Mouse (Mus musculus) thymus, adult 2 months (tissue): ENCODE measurements around the gene Tpr. TPM values are rescaled to one million over a fixed set of nuclear protein-coding genes. Genes with fewer than 3 reads are reported as not detected.

Experiments
- DNase-seq: peaks from one replicate; pipeline ENCODE4 v3.0.0; 2021
- H3K27ac ChIP-seq: fragments of 200-500 bp; 2 replicates; pipeline ENCODE4 v1.5.1; 2012; ENCODE audit warnings: low read length, control low read depth; ENCODE audit not compliant: control insufficient read depth, insufficient read depth
- H3K27me3 ChIP-seq: fragments of 200-500 bp; 2 replicates; pipeline ENCODE4 v1.6.1; 2012; ENCODE audit warnings: mild to moderate bottlenecking, low read length, moderate library complexity, mixed read lengths; ENCODE audit not compliant: control insufficient read depth, insufficient read depth
- H3K36me3 ChIP-seq: fragments of 200-500 bp; 2 replicates; pipeline ENCODE4 v1.6.1; 2012; ENCODE audit warnings: mild to moderate bottlenecking, low read length, moderate library complexity; ENCODE audit not compliant: control insufficient read depth, insufficient read depth
- H3K4me1 ChIP-seq: fragments of 200-500 bp; replicated peaks from 2 replicates; pipeline ENCODE4 v1.6.1; 2012; ENCODE audit warnings: low read length; ENCODE audit not compliant: control insufficient read depth, insufficient read depth
- H3K4me3 ChIP-seq: fragments of 200-500 bp; 2 replicates; pipeline ENCODE4 v1.5.1; 2012; ENCODE audit warnings: mild to moderate bottlenecking, low read length, control low read depth, moderate library complexity; ENCODE audit not compliant: control insufficient read depth, insufficient read depth
- CTCF ChIP-seq: fragments of 200-500 bp; IDR thresholded peaks from 2 replicates; pipeline ENCODE4 v1.5.1; 2012; ENCODE audit warnings: mild to moderate bottlenecking, control low read depth, low read length, moderate library complexity, borderline replicate concordance; ENCODE audit not compliant: control insufficient read depth, poor library complexity, insufficient read depth; ENCODE audit errors: extremely low read depth
- POLR2A ChIP-seq: fragments of 200-500 bp; IDR thresholded peaks from 2 replicates; pipeline ENCODE4 v1.6.1; 2012; ENCODE audit warnings: mild to moderate bottlenecking, low read length, control low read depth, moderate library complexity; ENCODE audit not compliant: control insufficient read depth, poor library complexity, insufficient read depth; ENCODE audit errors: extremely low read depth
- WGBS: fragments of 180-500 bp; shearing (Covaris S2); methylation state at CpG from one replicate; pipeline ENCODE4 v1.1.7; 2018; 5-methylcytosine and 5-hydroxymethylcytosine counted together
- polyA plus RNA-seq: library from polyadenylated mRNA; depleted of rRNA; stranded (reverse); fragments of >200 nt; gene quantifications from 2 replicates; pipeline ENCODE4 v1.2.3, GENCODE M21; 2012; rRNA removed

Tpr gene
- 98.6 and 101 TPM in 2 replicates for polyA plus RNA-seq

- H3K27ac ChIP-seq = peak within 1 kb of the TSS; percentile 69
- peaks cover 5% of the 10 kb centered on the region for H3K4me1 ChIP-seq
- no peaks in the 10 kb centered on the region for H3K27me3 ChIP-seq
- peaks cover 9% of the 10 kb centered on the region for H3K36me3 ChIP-seq
- DNase-seq = peak; percentile 98
- WGBS = under 1% methylated on average over 76 of the region's 76 CpGs
- peak within 1 kb of the TSS; percentile 79 for H3K4me3 ChIP-seq
- peak; percentile 94 for TF ChIP-seq CTCF
- peak; percentile 90 for TF ChIP-seq POLR2A
Measured at GRCm38 (mm10) chr1:150392638-150393487, at the start of gene Tpr, which contains the start of gene Odr4. Gene Tpr, plus strand, starts transcription at chr1:150392838. Gene Odr4, minus strand, starts transcription at chr1:150393080.

GRCm38 (mm10) chr1:150360864-150361263, 31.8 kb upstream of the Tpr start:
- Histone ChIP-seq H3K27ac (no peak overlapping the region), H3K4me1 (no peaks in the 10 kb centered on the region), H3K4me3 (no peak overlapping the region), H3K36me3 (no peaks in the 10 kb centered on the region), H3K27me3 (no peaks in the 10 kb centered on the region)
- 100% methylated on average over 1 of the region's 1 CpGs for WGBS
- no peak for DNase-seq
- TF ChIP-seq CTCF = no peak
- TF ChIP-seq POLR2A = no peak

GRCm38 (mm10) chr1:150372895-150373294, 19.7 kb upstream of the Tpr start:
- no peaks in the 10 kb centered on the region for H3K36me3 ChIP-seq

GRCm38 (mm10) chr1:150374247-150374646, 18.4 kb upstream of the Tpr start:
- 96% methylated on average over 2 of the region's 2 CpGs for WGBS
- no peak overlapping the region for H3K4me3 ChIP-seq
- no peaks in the 10 kb centered on the region for H3K36me3 ChIP-seq
- H3K4me1 ChIP-seq = no peaks in the 10 kb centered on the region
- no peak overlapping the region for H3K27ac ChIP-seq
- TF ChIP-seq POLR2A = no peak
- TF ChIP-seq CTCF = no peak
- no peak for DNase-seq
- no peaks in the 10 kb centered on the region for H3K27me3 ChIP-seq

More at GRCm38 (mm10) chr1:150372895-150373294, 19.7 kb upstream of the Tpr start:
- DNase-seq = no peak
- TF ChIP-seq CTCF = no peak
- TF ChIP-seq POLR2A = no peak
- WGBS = 91% methylated on average over 3 of the region's 3 CpGs
- no peak overlapping the region for H3K4me3 ChIP-seq
- no peaks in the 10 kb centered on the region for H3K27me3 ChIP-seq
- no peak overlapping the region for H3K27ac ChIP-seq
- H3K4me1 ChIP-seq = no peaks in the 10 kb centered on the region

GRCm38 (mm10) chr1:150384138-150384537, 8.5 kb upstream of the Tpr start:
- 97% methylated on average over 4 of the region's 4 CpGs for WGBS
- Histone ChIP-seq H3K27me3 (no peaks in the 10 kb centered on the region), H3K36me3 (0 out of 2 replicates have a peak, but pooled peaks cover 4% of the 10 kb centered on the region), H3K4me3 (no peak overlapping the region), H3K4me1 (no peaks in the 10 kb centered on the region), H3K27ac (no peak overlapping the region)
- no peak for DNase-seq
- TF ChIP-seq POLR2A (no peak), CTCF (no peak)

- Histone ChIP-seq H3K27ac (no peak overlapping the region), H3K27me3 (no peaks in the 10 kb centered on the region), H3K4me1 (no peaks in the 10 kb centered on the region), H3K36me3 (0 out of 2 replicates have a peak, but pooled peaks cover 4% of the 10 kb centered on the region), H3K4me3 (no peak overlapping the region)
- TF ChIP-seq POLR2A = no peak
- no peak for DNase-seq
- 95% methylated on average over 9 of the region's 9 CpGs for WGBS
Measured at GRCm38 (mm10) chr1:150387572-150387971, 5.1 kb upstream of the Tpr start.
